Mouse (Mus musculus) heart, postnatal 0 days (tissue): ENCODE results near the gene Csmd2.

Source experiments
- CTCF ChIP-seq: IDR thresholded peaks from 2 replicates; pipeline ENCODE4 v1.5.1; 2016; ENCODE audit warnings: antibody characterized with exemption, control low read depth, low read depth
- EP300 ChIP-seq: IDR thresholded peaks from 2 replicates; pipeline ENCODE4 v1.6.1; 2016; ENCODE audit warnings: antibody characterized with exemption, low read depth

DNA sequence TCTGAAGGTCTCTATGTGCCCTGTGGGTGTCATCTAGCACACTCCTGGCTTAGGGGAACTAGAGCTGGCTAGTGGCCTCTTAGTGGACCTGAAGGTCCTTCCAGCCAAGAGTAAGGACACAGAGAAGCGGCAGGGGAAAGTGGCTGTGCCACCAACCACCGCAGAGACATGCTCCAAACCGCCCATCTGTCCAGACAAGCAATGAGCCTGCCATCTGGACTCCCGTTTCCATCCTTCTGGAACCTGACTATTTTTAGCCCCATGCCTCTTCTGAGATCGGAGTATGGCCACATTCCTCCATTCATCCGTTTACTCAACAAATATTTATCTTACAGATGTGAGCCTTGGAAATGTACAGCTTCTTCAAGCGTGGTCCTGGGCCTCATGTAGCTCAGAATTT is 411.3 kb downstream of the Csmd2 start:
- TF ChIP-seq CTCF (no peak), EP300 (no peak)
